Mouse (Mus musculus) testis, adult 2 months (tissue): Measurements from ENCODE around the gene Tlr5.

Experiments used
- CTCF ChIP-seq: fragments of 200-500 bp; IDR thresholded peaks from 2 replicates; pipeline ENCODE4 v1.5.1; 2012; ENCODE audit warnings: low read depth, mild to moderate bottlenecking, inconsistent platforms, low read length, moderate library complexity; ENCODE audit not compliant: control insufficient read depth, insufficient read depth, insufficient replicate concordance
- POLR2A ChIP-seq: fragments of 200-500 bp; IDR thresholded peaks from 2 replicates; pipeline ENCODE4 v1.6.1; 2012; ENCODE audit warnings: low read depth, mild to moderate bottlenecking, inconsistent platforms, low read length, moderate library complexity; ENCODE audit not compliant: control insufficient read depth

GRCm38 (mm10) chr1:182943911-182944310 is 10.7 kb upstream of the Tlr5 start:
- TF ChIP-seq POLR2A (no peak), CTCF (no peak)
